Mouse (Mus musculus) limb, embryonic 11.5 days (tissue): Measurements from ENCODE around the gene Dnal1. TPM values are rescaled to one million over a fixed set of nuclear protein-coding genes. Genes with fewer than 3 reads are reported as not detected.
A peak's percentile ranks its signal among the peaks of the same experiment; 100 is the strongest.

Experiments used
- ATAC-seq: fragments of 200-750 bp; cut with Nextera tagmentation; 2 replicates; pipeline ENCODE4 v1.8.0; 2017; ENCODE audit warnings: low read depth; ENCODE audit not compliant: insufficient number of reproducible peaks, low FRiP score, low TSS enrichment
- DNase-seq: peaks from one replicate; pipeline ENCODE4 v3.0.0-alpha.2; 2015; ENCODE audit warnings: low spot score
- H3K27ac ChIP-seq: fragments of 300-500 bp; sonication (generic); replicated peaks from 2 replicates; pipeline ENCODE4 v1.5.1; 2014; ENCODE audit warnings: low read depth, mild to moderate bottlenecking, low read length
- H3K27me3 ChIP-seq: fragments of 300-500 bp; sonication (generic); 2 replicates; pipeline ENCODE4 v1.6.1; 2014; ENCODE audit warnings: mild to moderate bottlenecking, low read length, mixed read lengths; ENCODE audit not compliant: control insufficient read depth, insufficient read depth
- H3K36me3 ChIP-seq: fragments of 300-500 bp; sonication (generic); 2 replicates; pipeline ENCODE4 v1.6.1; 2014; ENCODE audit warnings: mild to moderate bottlenecking, low read length, moderate library complexity, mixed read lengths; ENCODE audit not compliant: control insufficient read depth, insufficient read depth
- H3K4me1 ChIP-seq: fragments of 300-500 bp; sonication (generic); 2 replicates; pipeline ENCODE4 v1.6.1; 2014; ENCODE audit warnings: low read length, mixed read lengths; ENCODE audit not compliant: control insufficient read depth, insufficient read depth
- H3K4me2 ChIP-seq: fragments of 300-500 bp; sonication (generic); 2 replicates; pipeline ENCODE4 v1.6.1; 2014; ENCODE audit warnings: low read depth, mild to moderate bottlenecking, moderate library complexity; ENCODE audit not compliant: severe bottlenecking
- H3K4me3 ChIP-seq: fragments of 300-500 bp; sonication (generic); 2 replicates; pipeline ENCODE4 v1.5.1; 2014; ENCODE audit warnings: low read depth, low read length
- H3K9ac ChIP-seq: fragments of 300-500 bp; sonication (generic); 2 replicates; pipeline ENCODE4 v1.6.1; 2014; ENCODE audit warnings: mild to moderate bottlenecking, low read length
- H3K9me3 ChIP-seq: fragments of 300-500 bp; sonication (generic); 2 replicates; pipeline ENCODE4 v1.6.1; 2016; ENCODE audit warnings: low read length; ENCODE audit not compliant: control insufficient read depth
- WGBS: fragments of 180-500 bp; shearing (Covaris S2); extraction: QIAGEN DNeasy Blood & Tissue Kit; methylation state at CpG from one replicate; pipeline ENCODE4 v1.1.7; 2014; 5-methylcytosine and 5-hydroxymethylcytosine counted together
- polyA plus RNA-seq: library from polyadenylated mRNA; unstranded; fragments of >200 nt; fragmentation: Nextera tagmentation; extraction: Ambion mirVana; gene quantifications from 2 replicates; pipeline ENCODE4 v1.2.1, GENCODE M21; 2014

Gene Dnal1
- polyA plus RNA-seq, 1 experiment from 2014 or later: 6.1 TPM

DNA sequence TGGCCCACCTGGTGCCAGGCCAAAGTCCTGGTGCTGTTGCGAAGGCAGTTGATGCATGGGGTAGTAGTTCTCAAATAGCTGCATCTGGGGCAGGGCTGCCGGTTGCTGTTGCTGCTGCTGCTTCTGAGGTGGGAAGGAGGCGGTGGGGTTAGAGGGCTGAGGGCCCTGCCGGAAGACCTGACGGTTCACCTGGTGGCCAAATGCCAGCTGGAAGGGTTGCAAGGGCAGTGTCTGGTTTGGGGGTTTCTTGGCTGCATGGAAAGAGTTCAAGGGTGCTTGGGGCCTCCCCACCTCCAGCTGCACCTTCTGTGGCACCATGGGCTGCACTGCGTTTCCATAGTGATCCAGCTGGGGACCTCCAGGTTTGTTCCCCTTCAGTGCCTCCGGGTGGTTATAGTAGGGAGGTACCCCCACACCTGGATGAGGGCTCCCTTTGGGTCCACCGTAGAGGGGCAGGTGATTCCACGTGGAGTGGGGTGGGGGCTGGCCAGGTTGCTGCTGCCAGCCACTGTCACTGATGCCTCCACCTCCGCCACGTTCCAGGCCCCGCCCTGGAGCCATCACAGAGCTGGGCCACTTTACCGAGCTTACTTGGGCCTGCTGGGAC lies 59.2 kb downstream of the Dnal1 start:
- WGBS: 91% methylated on average over 13 of the region's 13 CpGs
- Histone ChIP-seq H3K9me3 (no peaks in the 10 kb centered on the region), H3K4me2 (no peak overlapping the region), H3K36me3 (peaks cover 10% of the 10 kb centered on the region; the same call in 1 of the 2 replicates), H3K9ac (no peak overlapping the region), H3K4me3 (no peak overlapping the region), H3K27ac (no peak overlapping the region), H3K27me3 (no peaks in the 10 kb centered on the region), H3K4me1 (peaks cover 32% of the 10 kb centered on the region)
- no peak for ATAC-seq
- no peak for DNase-seq

DNA sequence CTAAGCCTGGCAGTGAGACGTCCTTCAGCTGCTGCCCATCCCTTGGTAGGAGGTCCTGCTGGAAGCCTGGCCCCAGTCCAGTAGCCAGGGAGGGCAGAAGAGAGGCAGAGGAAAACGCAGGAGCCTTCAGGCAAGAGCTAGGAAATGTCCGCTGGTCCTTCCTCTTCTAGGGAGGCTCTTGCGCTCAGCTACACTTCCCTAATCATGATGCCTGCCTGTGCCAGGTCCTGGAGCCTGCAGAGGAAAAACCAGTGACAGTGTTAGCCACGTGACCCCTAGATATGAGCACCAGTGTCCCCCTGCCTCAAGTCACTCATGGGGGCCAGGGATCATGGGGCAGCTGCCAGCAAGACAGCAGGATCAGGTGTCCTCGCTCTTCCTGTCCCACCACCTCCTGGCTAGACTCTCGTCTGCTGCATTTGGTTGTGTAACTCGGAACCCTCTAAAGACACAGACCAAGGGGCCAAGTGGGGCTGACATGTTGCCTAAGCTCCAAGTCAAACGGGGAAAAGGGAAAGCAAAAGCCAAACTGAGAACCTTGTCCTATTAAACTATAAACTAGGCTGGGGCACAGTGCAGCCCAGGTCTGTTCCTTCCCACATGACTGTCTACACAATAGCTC lies 60.1 kb downstream of the Dnal1 start:
- no peaks in the 10 kb centered on the region for H3K9me3 ChIP-seq
- peaks cover 10% of the 10 kb centered on the region; the same call in 1 of the 2 replicates for H3K36me3 ChIP-seq
- H3K4me2 ChIP-seq: no peak overlapping the region
- no peak for DNase-seq
- no peak overlapping the region for H3K9ac ChIP-seq
- peaks cover 32% of the 10 kb centered on the region for H3K4me1 ChIP-seq
- H3K27ac ChIP-seq: no peak overlapping the region
- H3K4me3 ChIP-seq: no peak overlapping the region
- H3K27me3 ChIP-seq: no peaks in the 10 kb centered on the region
- no peak for ATAC-seq
- 81% methylated on average over 9 of the region's 9 CpGs for WGBS

DNA sequence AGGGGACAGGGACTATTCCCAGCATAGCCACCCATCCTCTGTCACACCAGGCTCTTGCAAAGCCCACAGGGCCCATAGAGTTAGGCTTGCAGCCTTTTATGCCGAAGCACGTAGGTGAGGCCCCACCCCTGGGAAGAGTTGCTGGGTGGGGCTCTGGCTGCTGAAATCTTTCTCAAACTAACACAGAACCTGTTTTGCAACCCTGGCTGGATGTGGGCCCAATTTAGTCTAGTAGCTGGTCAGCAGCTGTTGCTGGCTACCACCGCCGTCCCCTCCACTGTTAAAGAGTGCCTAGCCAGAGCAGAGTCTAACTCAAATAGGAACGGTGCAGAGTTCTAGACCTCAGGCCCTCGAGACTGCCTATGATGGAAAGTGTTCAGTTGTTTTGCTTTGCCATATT lies 60.7 kb downstream of the Dnal1 start:
- Histone ChIP-seq H3K4me3 (no peak overlapping the region), H3K27ac (no peak overlapping the region), H3K36me3 (peaks cover 10% of the 10 kb centered on the region; the same call in 1 of the 2 replicates), H3K4me1 (peaks cover 32% of the 10 kb centered on the region), H3K4me2 (peak overlapping the region; percentile 78; the same call in 1 of the 2 replicates), H3K9me3 (no peaks in the 10 kb centered on the region), H3K9ac (no peak overlapping the region), H3K27me3 (no peaks in the 10 kb centered on the region)
- DNase-seq (no peak), ATAC-seq (no peak)
- WGBS: 83% methylated on average over 6 of the region's 6 CpGs

DNA sequence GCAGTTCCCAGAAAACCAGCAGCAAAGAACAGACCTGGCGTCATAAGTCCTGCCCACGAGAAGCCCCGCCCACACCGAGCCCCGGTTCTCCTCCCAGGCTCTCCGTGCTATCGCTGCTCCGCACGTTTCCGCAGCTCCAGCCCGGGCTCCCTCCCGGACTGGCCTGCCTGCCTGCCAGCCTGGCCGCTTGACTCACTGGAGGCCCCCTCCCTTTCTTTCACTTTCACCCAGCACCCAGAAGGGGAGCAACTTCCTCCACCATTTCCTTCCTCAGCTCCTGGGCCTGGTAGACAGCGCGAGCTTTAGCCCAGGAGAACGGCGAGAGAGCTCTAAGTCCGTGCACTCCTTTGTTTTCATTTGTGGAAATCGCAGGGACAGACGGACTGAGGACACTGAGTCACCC lies 61.5 kb downstream of the Dnal1 start:
- 1% methylated on average over 20 of the region's 20 CpGs for WGBS
- peaks cover 32% of the 10 kb centered on the region for H3K4me1 ChIP-seq
- H3K27ac ChIP-seq: peak overlapping the region; percentile 78
- H3K36me3 ChIP-seq: peaks cover 10% of the 10 kb centered on the region; the same call in 1 of the 2 replicates
- peak overlapping the region; percentile 39 for H3K4me3 ChIP-seq
- H3K9ac ChIP-seq: peak overlapping the region; percentile 73
- DNase-seq (peak; percentile 81), ATAC-seq (peak; percentile 58; the same call in 1 of the 2 replicates)
- no peaks in the 10 kb centered on the region for H3K27me3 ChIP-seq
- no peaks in the 10 kb centered on the region for H3K9me3 ChIP-seq
- peak overlapping the region; percentile 78 for H3K4me2 ChIP-seq

DNA sequence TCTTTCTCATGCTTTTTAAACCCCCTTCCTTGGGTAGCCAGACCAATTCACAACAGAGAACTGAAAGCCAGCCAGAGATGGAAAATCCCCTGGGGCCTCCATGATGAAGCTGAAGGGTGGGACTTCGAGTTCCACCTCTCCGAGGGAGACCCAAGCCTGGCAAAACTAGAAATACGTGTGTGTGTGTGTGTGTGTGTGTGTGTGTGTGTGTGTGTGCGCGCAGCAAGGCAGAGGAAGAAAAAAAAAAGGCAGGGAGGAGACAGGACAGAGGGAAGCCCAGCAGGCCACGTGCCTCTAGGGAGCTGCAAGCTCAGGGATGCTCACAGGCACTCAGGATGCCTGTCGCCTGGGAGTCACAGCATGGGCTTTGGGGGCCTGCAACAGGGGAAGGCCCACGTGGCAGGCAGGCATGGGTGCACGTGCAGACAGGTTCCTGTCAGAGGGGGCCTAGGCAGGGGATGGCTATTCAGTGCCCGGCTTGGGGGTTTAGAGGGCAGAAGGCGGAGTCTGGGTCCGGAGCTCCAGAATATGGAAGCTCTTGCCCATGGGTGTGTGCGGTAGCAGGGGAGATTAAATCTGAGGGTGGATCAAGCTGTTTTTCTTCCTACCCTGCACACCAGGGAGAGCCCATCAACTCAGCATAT lies 62.1 kb downstream of the Dnal1 start:
- H3K4me1 ChIP-seq: peaks cover 34% of the 10 kb centered on the region
- no peak for ATAC-seq
- 10% methylated on average over 13 of the region's 13 CpGs for WGBS

DNA sequence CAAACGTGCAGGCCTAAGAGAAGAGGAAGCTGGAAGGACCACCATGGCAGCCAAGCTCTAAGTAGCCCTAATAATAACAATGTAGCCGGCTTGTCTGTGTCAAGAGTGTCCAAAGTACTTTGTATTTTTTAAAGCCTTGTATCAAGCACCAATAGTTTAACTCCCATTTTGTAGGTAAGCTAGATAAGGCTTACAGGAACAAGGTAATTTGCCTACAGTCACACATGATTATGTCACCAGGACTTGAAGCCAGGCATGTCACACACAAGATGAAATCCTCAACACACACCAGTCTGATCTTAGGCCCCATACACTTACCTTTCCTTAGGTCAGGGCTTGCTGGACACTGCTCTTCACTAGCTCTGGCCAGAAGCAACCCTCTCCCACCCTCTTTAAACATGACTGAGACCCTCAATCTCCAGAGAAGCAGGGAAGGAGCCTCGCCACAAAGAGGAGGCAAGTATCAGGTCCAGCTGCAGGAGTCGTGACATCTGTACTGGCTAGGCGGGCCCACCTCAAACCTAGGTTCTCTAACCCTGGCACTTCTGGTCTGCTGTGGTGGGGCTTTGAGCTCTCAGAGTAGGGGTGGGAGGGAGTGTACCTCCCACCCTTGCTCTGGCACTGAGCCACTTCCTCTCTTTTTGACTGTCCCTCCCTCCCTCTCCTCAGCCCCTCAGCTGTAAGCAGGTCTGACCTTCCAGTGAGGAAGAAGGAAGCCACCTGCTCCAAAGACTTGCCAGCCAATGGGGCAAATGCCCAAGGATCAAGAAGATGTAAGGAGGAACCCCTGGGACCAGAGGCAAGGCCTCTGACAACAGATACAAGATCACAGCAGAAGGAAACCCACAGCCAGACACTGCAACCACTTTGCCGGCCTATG lies 63.0 kb downstream of the Dnal1 start:
- Histone ChIP-seq H3K9me3 (no peaks in the 10 kb centered on the region), H3K4me2 (no peak overlapping the region; the same call in 1 of the 2 replicates), H3K27ac (no peak overlapping the region), H3K4me1 (peaks cover 34% of the 10 kb centered on the region), H3K36me3 (peaks cover 10% of the 10 kb centered on the region; the same call in 1 of the 2 replicates), H3K4me3 (no peak overlapping the region), H3K9ac (no peak overlapping the region; the same call in 1 of the 2 replicates), H3K27me3 (no peaks in the 10 kb centered on the region)
- WGBS: 47% methylated on average over 6 of the region's 6 CpGs
- DNase-seq (no peak), ATAC-seq (no peak)

More for the DNA sequence above, 62.1 kb downstream of the Dnal1 start:
- DNase-seq: peak; percentile 60
- Histone ChIP-seq H3K4me3 (peak overlapping the region; percentile 39), H3K27ac (peak overlapping the region; percentile 78), H3K27me3 (no peaks in the 10 kb centered on the region), H3K36me3 (peaks cover 10% of the 10 kb centered on the region; the same call in 1 of the 2 replicates), H3K9me3 (no peaks in the 10 kb centered on the region), H3K4me2 (peak overlapping the region; percentile 78), H3K9ac (peak overlapping the region; percentile 73)

DNA sequence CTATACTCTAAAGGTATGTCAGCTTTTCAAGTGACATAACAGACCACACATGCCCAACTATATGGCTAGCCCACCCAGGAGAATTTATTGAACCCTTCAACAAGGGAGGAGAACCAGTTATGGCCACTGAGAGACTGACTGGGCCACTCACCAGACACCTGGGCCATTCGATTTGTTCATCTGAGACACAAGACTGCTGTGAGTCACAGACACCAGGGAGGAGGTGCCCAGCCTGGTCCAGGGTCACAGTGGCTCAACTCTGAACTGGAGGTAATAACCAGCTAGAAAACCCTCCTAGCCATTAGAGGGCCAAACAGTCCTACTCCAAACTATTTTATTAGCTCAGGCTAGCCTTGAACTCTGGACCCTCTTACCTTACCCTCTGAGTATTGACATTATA lies 63.9 kb downstream of the Dnal1 start:
- Histone ChIP-seq H3K9ac (no peak overlapping the region), H3K9me3 (no peaks in the 10 kb centered on the region), H3K4me2 (no peak overlapping the region), H3K36me3 (peaks cover 6% of the 10 kb centered on the region; the same call in 1 of the 2 replicates), H3K27me3 (no peaks in the 10 kb centered on the region), H3K4me3 (no peak overlapping the region), H3K4me1 (peaks cover 34% of the 10 kb centered on the region), H3K27ac (no peak overlapping the region)
- WGBS: 50% methylated on average over 1 of the region's 1 CpGs
- no peak for DNase-seq
- ATAC-seq: no peak
